Mouse (Mus musculus): ENCODE data around the gene Npr2. TPM values are rescaled to one million over a fixed set of nuclear protein-coding genes. Genes with fewer than 3 reads are reported as not detected.

Npr2 gene
- polyA plus RNA-seq, 1 experiment from 2014 or later: 18.5 TPM

DNA sequence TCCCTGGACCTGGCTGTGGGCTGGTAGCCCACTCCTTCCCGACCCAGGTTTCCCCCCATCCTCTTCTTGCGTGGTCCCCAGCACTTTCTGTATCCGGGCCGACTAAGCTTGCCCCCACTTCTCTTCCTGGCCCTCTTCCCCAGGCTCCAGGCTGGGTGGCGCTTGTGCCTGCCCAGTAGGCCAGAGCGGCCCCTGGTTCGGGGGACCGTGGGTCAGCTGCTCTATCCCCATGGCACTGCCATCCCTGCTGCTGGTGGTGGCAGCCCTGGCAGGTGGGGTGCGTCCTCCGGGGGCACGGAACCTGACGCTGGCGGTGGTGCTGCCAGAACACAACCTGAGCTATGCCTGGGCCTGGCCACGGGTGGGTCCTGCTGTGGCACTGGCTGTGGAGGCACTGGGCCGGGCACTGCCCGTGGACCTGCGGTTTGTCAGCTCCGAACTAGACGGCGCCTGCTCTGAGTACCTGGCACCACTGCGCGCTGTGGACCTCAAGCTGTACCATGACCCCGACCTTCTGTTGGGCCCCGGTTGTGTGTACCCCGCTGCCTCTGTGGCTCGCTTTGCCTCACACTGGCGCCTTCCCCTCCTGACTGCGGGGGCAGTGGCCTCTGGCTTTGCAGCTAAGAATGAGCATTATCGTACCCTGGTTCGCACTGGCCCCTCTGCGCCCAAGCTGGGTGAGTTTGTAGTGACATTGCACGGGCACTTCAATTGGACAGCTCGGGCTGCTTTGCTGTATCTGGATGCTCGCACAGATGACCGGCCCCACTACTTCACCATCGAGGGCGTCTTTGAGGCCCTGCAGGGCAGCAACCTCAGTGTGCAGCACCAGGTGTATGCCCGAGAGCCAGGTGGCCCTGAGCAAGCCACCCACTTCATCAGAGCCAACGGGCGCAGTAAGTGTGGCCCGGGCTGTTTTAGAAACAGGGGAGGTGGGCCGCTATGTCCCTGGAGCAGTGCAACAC is 503 bp downstream of the Npr2 start:
- Histone ChIP-seq H3K4me3 (peak overlapping the region; percentile 63), H3K36me3 (no peaks in the 10 kb centered on the region), H3K4me1 (replicated peaks) (peaks cover 59% of the 10 kb centered on the region), H3K27ac (peak overlapping the region; percentile 93), H3K9ac (peak overlapping the region; percentile 86), H3K4me2 (peak overlapping the region; percentile 83), H3K27me3 (no peaks in the 10 kb centered on the region), H3K9me3 (no peaks in the 10 kb centered on the region)
- 44% methylated on average over 42 of the region's 42 CpGs for WGBS
- peak; percentile 29 for ATAC-seq (ENCODE audit: low FRiP score)

DNA sequence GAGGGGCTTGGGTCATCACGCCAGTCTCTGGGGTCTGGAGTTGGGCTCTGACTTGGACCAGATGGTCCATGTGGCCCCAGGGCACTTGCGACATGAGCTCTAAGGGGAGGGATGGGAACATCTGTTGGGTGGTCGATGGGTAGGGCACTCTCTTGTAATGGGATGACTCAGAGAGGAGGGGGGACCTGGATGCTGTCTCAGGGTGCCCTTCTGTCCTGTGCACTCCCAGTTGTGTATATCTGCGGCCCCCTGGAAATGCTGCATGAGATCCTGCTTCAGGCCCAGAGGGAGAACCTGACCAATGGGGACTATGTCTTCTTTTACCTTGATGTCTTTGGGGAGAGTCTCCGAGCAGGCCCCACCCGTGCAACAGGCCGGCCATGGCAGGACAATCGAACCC is 1.6 kb downstream of the Npr2 start:
- Histone ChIP-seq H3K9ac (peak overlapping the region; percentile 86; the same call in 1 of the 2 replicates), H3K9me3 (no peaks in the 10 kb centered on the region), H3K36me3 (no peaks in the 10 kb centered on the region), H3K27ac (no peak overlapping the region), H3K27me3 (no peaks in the 10 kb centered on the region), H3K4me1 (replicated peaks) (peaks cover 59% of the 10 kb centered on the region), H3K4me2 (peak overlapping the region; percentile 83), H3K4me3 (peak overlapping the region; percentile 0; the same call in 1 of the 2 replicates)
- ATAC-seq (ENCODE audit: low FRiP score): no peak
- WGBS: 71% methylated on average over 8 of the region's 8 CpGs

DNA sequence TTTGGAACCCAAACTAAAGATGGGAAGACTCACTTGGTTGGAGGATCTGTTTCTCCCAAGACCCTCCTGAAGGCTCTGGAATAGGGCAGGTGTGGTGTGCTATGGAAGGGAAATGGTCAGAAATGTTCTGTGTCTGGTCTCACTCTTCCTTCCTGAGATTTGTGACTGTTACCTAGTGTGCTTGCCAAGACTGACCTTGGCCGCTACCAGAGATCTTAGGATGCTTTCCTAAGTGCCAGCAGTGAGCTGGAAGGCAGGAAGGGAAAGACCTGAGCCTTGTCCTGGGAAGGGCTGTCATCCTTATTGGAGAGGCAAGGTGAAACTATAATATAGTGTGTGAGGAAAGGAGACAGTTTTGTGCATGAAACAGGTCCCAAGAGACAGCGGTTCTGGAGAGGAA is 2.0 kb downstream of the Npr2 start:
- 100% methylated on average over 2 of the region's 2 CpGs for WGBS

DNA sequence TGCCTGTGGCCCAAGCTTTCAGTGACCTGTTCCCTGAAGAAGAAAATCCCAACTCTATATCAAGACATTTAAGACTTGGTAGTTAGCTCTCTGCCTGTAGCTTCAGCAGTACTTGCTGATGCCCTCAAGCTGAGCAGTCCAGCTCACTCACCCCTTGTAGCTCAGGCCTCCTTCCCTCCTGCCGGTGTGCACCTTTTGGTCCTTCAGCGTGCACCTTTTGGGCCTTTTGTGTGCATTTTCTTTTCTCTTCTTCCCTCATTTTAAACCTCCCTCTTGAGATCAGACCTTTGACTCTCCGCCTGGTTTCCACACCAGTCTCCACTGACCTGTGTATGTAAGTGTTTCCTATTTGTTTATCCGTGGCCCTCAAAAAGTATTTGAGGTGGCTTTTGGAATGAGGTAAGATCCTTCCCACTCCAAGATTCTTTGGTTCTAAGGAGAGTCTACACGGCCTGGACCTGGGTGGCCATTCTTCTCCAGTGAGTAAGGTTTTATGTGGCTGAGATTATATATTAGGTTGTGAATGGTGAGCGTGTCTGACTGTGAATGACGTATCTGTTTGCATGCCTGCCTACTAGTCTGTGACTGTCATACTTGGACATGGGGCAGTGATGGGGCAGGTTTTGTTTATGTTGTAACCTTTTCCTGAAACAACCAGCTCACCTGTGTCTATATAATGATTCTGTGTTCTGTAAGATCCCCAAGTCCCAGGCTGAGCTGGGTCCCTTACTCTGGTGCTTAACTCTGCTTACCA is 3.1 kb downstream of the Npr2 start:
- Histone ChIP-seq H3K36me3 (no peaks in the 10 kb centered on the region), H3K4me1 (replicated peaks) (peaks cover 58% of the 10 kb centered on the region), H3K4me2 (no peak overlapping the region; the same call in 1 of the 2 replicates), H3K4me3 (no peak overlapping the region), H3K27ac (no peak overlapping the region), H3K9me3 (no peaks in the 10 kb centered on the region), H3K9ac (peak overlapping the region; percentile 29; the same call in 1 of the 2 replicates), H3K27me3 (no peaks in the 10 kb centered on the region)
- WGBS: 91% methylated on average over 7 of the region's 7 CpGs
- no peak for ATAC-seq (ENCODE audit: low FRiP score)

More for the DNA sequence above, 2.0 kb downstream of the Npr2 start:
- no peak for ATAC-seq (ENCODE audit: low FRiP score)
- Histone ChIP-seq H3K4me2 (peak overlapping the region; percentile 83), H3K9me3 (no peaks in the 10 kb centered on the region), H3K27ac (no peak overlapping the region), H3K4me1 (replicated peaks) (peaks cover 59% of the 10 kb centered on the region), H3K9ac (peak overlapping the region; percentile 86; the same call in 1 of the 2 replicates), H3K27me3 (no peaks in the 10 kb centered on the region), H3K36me3 (no peaks in the 10 kb centered on the region), H3K4me3 (no peak overlapping the region)

DNA sequence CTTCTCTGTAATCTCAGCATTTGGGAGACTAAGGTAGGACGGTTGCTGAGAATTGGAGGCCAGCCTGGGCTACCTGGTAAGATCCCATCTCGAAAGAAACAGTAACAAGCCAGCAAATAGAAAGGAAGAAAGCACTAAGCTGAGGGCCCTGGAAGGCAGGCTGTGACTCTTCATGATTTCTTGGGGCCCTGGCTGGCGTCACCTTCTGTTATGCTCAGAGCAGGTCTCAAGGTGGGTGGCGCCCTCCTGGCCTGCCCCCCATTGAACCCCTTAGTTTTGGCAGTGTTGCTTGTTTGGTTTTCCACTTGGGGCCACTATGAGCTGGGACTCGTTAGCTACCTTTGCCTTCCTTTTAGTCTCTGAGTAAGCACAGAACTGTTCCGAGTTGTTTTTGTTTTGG is 5.0 kb downstream of the Npr2 start:
- no peak overlapping the region for H3K4me3 ChIP-seq
- ATAC-seq (ENCODE audit: low FRiP score): no peak
- H3K4me1 ChIP-seq (replicated peaks): peaks cover 44% of the 10 kb centered on the region
- H3K36me3 ChIP-seq: peaks cover 6% of the 10 kb centered on the region; the same call in 1 of the 2 replicates
- no peaks in the 10 kb centered on the region for H3K9me3 ChIP-seq
- H3K27ac ChIP-seq: no peak overlapping the region
- H3K9ac ChIP-seq: no peak overlapping the region
- 82% methylated on average over 6 of the region's 6 CpGs for WGBS
- no peak overlapping the region for H3K4me2 ChIP-seq
- no peaks in the 10 kb centered on the region for H3K27me3 ChIP-seq

DNA sequence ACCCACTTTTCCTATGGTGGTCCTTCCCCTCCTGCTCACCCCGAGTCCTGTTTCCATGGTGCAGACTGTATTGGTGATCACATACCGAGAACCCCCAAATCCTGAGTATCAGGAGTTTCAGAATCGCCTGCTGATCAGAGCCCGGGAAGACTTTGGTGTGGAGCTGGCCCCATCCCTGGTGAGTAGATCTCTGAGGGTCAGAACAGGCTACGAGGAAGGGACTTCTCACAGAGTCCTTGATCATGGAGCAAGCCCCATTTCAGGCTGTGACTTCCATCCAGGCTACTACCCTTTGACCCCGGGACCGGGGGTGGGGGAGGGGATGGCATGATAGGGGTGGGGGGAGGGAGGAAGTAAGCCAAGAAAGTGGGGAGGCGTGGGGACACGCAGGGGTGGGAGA is 8.3 kb downstream of the Npr2 start:
- Histone ChIP-seq H3K9me3 (no peaks in the 10 kb centered on the region), H3K9ac (no peak overlapping the region), H3K4me2 (no peak overlapping the region), H3K4me1 (replicated peaks) (peaks cover 12% of the 10 kb centered on the region), H3K27ac (no peak overlapping the region), H3K36me3 (peaks cover 34% of the 10 kb centered on the region), H3K27me3 (no peaks in the 10 kb centered on the region), H3K4me3 (no peak overlapping the region)
- WGBS: 79% methylated on average over 9 of the region's 9 CpGs
- no peak for ATAC-seq (ENCODE audit: low FRiP score)

DNA sequence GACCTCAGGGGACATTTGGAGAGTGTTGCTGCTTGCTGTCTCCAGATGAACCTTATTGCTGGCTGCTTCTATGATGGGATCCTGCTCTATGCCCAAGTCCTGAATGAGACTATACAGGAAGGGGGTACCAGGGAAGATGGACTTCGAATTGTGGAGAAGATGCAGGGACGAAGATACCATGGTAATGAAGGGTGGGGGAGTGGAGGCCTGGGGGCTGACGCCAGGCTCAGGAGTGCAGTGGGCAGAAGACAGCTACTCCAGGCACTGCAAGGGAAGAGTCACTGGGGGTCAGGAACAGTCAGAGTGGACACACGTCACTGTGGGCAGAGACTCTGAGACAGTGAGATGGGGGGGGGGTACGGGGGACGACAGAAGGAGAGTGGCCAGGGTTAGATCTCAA is 8.8 kb downstream of the Npr2 start:
- peaks cover 8% of the 10 kb centered on the region for H3K4me1 ChIP-seq (replicated peaks)
- no peak overlapping the region for H3K9ac ChIP-seq
- no peak overlapping the region for H3K4me3 ChIP-seq
- no peaks in the 10 kb centered on the region for H3K27me3 ChIP-seq
- WGBS: 84% methylated on average over 6 of the region's 6 CpGs
- ATAC-seq (ENCODE audit: low FRiP score): no peak
- no peaks in the 10 kb centered on the region for H3K9me3 ChIP-seq
- H3K36me3 ChIP-seq: peaks cover 36% of the 10 kb centered on the region
- no peak overlapping the region for H3K27ac ChIP-seq
- H3K4me2 ChIP-seq: no peak overlapping the region

DNA sequence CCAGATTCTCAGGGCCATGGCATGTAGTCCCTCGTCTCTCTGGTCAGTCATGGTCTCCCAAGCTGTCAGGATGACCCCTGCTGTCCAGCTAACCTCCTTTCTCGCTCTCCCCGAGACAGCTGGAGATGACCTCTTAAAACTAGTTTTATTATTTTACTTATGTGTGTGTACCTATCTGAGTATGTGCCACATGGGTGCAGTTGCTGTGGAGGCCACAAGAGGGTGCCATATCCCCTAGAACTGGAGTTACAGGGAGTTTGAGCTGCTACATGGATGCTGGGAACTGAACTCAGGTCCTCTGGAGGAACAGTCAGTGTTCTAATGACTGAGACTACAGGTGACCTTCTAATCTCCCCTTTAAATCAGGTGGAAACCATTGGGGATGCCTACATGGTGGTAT is 18.0 kb downstream of the Npr2 start:
- Histone ChIP-seq H3K9me3 (no peaks in the 10 kb centered on the region), H3K36me3 (peaks cover 68% of the 10 kb centered on the region), H3K27ac (no peak overlapping the region), H3K4me2 (no peak overlapping the region), H3K9ac (no peak overlapping the region), H3K4me3 (no peak overlapping the region), H3K27me3 (no peaks in the 10 kb centered on the region), H3K4me1 (replicated peaks) (peaks cover 15% of the 10 kb centered on the region)
- WGBS: 93% methylated on average over 3 of the region's 3 CpGs
- ATAC-seq (ENCODE audit: low FRiP score): no peak

DNA sequence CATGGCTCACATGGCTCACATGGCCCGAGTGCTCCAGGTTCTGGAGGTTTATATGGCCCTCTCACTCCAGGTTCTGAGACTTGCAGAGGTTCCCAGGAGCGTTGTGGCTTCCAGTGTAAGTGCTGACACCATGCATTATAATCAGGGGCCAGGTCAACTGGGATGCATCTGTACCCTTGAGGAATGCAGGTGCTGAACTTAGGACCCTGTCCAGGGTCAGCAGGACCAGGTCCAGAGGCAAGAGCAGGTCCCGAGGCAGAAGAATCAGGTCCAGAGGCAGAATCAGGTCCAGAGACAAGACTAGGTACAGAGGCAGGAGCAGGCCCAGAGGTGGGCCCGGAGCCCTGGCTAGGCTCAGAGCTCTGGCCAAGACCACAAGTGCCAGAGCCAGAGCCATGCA is 21.0 kb downstream of the Npr2 start:
- peak overlapping the region; percentile 51 for H3K4me2 ChIP-seq
- no peaks in the 10 kb centered on the region for H3K27me3 ChIP-seq
- no peak for ATAC-seq (ENCODE audit: low FRiP score)
- peaks cover 31% of the 10 kb centered on the region for H3K4me1 ChIP-seq (replicated peaks)
- H3K9ac ChIP-seq: peak overlapping the region; percentile 20; the same call in 1 of the 2 replicates
- peak overlapping the region; percentile 33 for H3K4me3 ChIP-seq
- 89% methylated on average over 4 of the region's 4 CpGs for WGBS
- H3K9me3 ChIP-seq: no peaks in the 10 kb centered on the region
- peaks cover 44% of the 10 kb centered on the region for H3K36me3 ChIP-seq
- peak overlapping the region; percentile 56 for H3K27ac ChIP-seq

DNA sequence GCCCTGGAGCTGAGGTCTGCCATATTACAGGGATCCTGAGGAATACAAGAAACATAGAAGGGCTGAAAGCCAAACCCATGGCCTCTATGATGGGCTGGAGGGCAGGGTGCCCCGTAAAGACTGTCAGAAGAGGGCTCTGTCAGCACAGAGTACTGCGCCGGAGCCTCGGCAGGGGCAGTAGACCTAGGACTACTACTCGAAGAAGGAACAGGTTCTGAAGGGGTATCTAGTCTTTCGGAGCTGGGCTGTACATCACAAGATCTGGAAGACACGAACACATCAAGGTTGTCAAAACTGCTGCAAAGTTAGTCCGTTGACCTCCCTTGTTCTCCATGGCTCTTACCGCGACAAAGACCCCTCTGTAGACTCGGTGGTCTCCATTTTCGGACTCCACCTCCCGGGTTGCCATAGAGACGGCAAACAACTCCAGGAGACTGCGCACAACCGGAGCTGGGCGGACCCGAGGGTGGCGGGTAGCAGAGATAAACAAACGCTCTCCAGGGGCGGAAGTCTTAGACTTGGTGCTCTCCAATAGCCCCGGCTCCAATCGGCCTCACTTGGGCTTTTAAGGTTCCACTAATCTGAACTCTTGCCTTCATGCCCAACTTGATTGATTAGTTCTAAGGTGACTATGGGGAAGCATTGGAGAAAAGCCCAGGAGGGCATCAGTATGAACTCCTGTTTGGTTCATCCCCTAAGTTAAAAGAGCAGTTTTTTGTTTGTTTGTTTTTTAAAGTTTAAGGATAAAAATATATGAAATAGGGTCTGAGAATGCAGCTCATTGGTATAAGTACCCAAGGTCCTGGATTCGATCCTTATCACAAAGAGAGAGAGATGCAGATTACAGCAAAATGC is 21.7 kb downstream of the Npr2 start, which contains the start of gene Spag8:
Gene Spag8 (minus strand): TSS at position 434 of the 855 bp plus-strand sequence.
- Histone ChIP-seq H3K9ac (peak within 1 kb of the TSS; percentile 20; the same call in 1 of the 2 replicates), H3K9me3 (no peaks in the 10 kb centered on the region), H3K4me3 (peak within 1 kb of the TSS; percentile 33), H3K27me3 (peaks cover 1% of the 10 kb centered on the region; the same call in 1 of the 2 replicates), H3K4me1 (replicated peaks) (peaks cover 31% of the 10 kb centered on the region), H3K27ac (peak within 1 kb of the TSS; percentile 56), H3K36me3 (peaks cover 37% of the 10 kb centered on the region), H3K4me2 (peak within 1 kb of the TSS; percentile 51)
- 12% methylated on average over 24 of the region's 24 CpGs for whole genome bisulfite sequencing
- ATAC-seq (ENCODE audit: low FRiP score): no peak

DNA sequence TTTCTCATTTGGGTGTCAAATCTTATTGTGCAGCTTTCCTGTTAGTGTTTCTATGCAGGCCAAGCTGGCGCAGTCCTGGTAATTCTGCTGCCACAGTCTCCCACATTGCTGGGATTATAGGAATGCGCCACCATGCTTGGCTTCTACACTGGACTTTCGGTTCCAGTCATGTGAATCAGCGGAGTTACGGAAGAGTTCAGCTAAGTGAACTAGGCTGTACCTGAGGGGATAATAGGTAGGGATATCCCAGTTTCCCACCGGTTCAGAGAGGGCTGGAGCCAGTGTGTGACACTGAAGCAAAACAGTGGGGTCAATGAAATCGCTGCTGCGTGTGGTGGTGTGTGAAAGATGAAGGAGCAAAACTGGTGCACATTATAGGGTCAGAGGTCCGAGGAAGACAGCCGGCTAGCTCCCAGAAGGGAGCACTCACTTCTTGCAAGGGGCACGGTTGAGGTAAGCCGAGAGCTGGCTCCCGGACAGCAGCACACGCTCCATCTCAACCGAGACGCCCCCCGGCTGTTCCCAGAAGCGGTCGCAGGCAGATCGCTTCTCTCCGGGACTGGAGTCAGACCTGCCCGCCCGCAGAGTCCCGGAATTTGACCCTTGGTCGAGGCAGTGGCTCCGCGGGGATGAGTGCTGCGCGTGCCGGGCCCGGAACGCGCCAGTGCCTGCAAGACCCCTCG is 24.1 kb downstream of the Npr2 start:
- Histone ChIP-seq H3K4me1 (replicated peaks) (peaks cover 31% of the 10 kb centered on the region), H3K4me2 (peak overlapping the region; percentile 65), H3K9me3 (no peaks in the 10 kb centered on the region), H3K36me3 (peaks cover 18% of the 10 kb centered on the region), H3K9ac (peak overlapping the region; percentile 89), H3K27ac (peak overlapping the region; percentile 94), H3K27me3 (peaks cover 16% of the 10 kb centered on the region), H3K4me3 (peak overlapping the region; percentile 80)
- ATAC-seq (ENCODE audit: low FRiP score): peak; percentile 0; the same call in 1 of the 2 replicates
- whole genome bisulfite sequencing: 6% methylated on average over 34 of the region's 34 CpGs

Data from hindbrain, embryonic 13.5 days (tissue).